Mouse (Mus musculus): ENCODE measurements around the gene Sptbn1. TPM values are rescaled to one million over a fixed set of nuclear protein-coding genes. Genes with fewer than 3 reads are reported as not detected.

The Sptbn1 gene
- polyA plus RNA-seq, 1 experiment: 174 TPM

DNA sequence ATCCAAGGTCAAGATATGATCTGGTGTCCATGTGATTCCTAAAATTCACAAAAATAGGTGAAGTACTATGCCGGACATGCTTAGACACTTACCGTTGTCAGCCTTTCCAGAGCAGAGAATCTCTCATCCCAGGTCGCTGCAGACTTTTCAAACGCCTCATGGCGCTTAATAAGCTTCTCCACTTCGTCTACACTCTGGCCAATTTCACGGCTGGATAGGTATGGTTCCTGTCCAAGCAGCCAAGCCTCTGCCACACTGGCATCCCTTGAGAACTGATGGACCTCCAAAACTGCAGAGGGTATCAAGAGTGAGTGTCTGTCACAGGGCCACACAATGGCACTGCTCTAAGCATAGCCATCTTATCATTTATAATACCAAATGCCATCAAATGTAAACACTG is 157.3 kb downstream of the Sptbn1 start:
- DNase-seq (ENCODE audit: low read depth): no peak
- TF ChIP-seq CTCF (IDR thresholded peaks at IDR 0.05; ENCODE audit: borderline replicate concordance, extremely low read depth, insufficient read depth, insufficient read length) (no peak), POLR2A (IDR thresholded peaks at IDR 0.05; ENCODE audit: borderline replicate concordance, extremely low read depth, insufficient read depth, insufficient read length, poor library complexity, severe bottlenecking) (no peak)

DNA sequence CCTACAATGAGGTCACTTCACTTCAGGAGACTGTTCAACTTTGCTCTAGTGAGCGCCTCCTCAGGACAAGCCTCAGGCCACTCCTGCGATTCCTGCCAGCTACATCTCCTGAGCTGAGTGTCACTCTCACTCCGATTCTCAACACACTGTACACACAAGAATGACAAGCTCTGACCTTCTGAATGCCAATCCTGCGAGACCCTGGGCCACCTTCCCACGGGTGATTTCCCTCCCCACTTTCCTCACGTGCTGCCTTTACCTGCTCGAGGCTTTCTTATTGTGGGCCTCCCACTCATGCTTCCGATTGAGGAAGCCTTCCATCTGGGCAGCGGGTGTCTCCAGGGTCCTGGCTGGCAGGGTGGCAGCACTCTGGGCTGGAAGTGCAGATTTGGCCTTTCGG is 163.8 kb downstream of the Sptbn1 start:
- no peak for DNase-seq (ENCODE audit: low read depth)
- TF ChIP-seq POLR2A (IDR thresholded peaks at IDR 0.05; ENCODE audit: borderline replicate concordance, extremely low read depth, insufficient read depth, insufficient read length, poor library complexity, severe bottlenecking) (no peak), CTCF (IDR thresholded peaks at IDR 0.05; ENCODE audit: borderline replicate concordance, extremely low read depth, insufficient read depth, insufficient read length) (no peak)

DNA sequence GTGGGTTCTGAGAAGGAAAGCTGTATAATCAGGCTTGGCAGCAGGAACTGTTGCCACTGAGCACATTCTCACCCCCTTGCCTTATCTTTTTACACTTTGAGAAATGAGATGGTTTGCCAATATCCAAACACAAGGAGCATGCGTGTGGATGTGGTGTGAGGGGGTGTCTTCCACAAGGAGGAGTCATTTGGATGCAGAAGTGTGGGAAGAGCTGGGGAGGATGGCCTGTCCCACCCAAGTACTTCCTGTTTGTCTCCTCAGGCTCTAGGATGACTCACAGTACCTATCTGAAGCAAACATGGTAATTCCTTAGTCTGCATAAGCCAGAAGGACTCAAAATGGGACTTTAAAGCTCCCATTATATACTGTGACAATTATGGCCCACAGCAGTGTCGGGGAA is 165.4 kb downstream of the Sptbn1 start:
- DNase-seq (ENCODE audit: low read depth): no peak

DNA sequence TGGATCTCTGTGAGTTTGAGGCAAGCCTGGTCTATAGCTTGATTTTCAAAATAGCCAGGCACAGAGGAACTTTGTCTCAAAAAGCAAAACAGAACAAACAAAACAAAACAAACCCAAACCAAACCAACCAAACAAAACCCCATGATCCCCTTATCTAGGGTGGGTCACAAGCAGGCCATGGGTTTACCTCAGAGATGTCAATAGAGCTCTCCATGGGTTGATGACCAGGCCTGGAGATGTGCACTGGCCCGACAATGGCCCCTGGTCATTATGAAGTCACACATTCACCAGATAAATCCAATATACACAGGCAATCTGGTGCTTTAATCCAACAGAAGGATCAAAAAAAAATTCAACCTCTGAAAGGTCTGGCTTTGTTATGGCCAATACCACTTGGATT is 166.2 kb downstream of the Sptbn1 start:
- no peak for TF ChIP-seq CTCF (IDR thresholded peaks at IDR 0.05; ENCODE audit: borderline replicate concordance, extremely low read depth, insufficient read depth, insufficient read length)
- TF ChIP-seq POLR2A (IDR thresholded peaks at IDR 0.05; ENCODE audit: borderline replicate concordance, extremely low read depth, insufficient read depth, insufficient read length, poor library complexity, severe bottlenecking): no peak
- DNase-seq (ENCODE audit: low read depth): no peak

More for the DNA sequence above, 165.4 kb downstream of the Sptbn1 start:
- no peak for TF ChIP-seq POLR2A (IDR thresholded peaks at IDR 0.05; ENCODE audit: borderline replicate concordance, extremely low read depth, insufficient read depth, insufficient read length, poor library complexity, severe bottlenecking)
- TF ChIP-seq CTCF (IDR thresholded peaks at IDR 0.05; ENCODE audit: borderline replicate concordance, extremely low read depth, insufficient read depth, insufficient read length): no peak

- no peak for TF ChIP-seq POLR2A (IDR thresholded peaks at IDR 0.05; ENCODE audit: borderline replicate concordance, extremely low read depth, insufficient read depth, insufficient read length, poor library complexity, severe bottlenecking)
- TF ChIP-seq CTCF (IDR thresholded peaks at IDR 0.05; ENCODE audit: borderline replicate concordance, extremely low read depth, insufficient read depth, insufficient read length): no peak
- no peak for DNase-seq (ENCODE audit: low read depth)
These were observed 166.8 kb downstream of the Sptbn1 start for GRCm38 (mm10) chr11:30101162-30101561.

DNA sequence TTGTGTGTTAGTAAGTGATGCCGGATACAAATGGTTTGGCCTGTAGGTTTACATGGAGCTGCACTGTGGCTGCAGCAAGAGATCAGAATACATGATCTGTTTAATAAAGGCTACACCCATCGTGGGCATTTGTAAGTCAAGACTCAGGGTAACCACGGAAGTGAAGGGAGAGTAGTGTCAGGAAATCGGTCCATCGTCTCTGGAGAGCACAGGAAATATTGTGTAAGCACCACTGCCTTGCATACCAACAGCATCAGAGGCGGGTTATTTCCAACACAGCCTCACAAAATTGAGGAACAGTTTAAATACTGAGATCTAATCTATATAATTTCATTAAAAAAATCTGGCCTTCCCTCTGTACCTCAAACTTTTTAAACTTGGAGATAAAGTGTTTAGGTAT is 168.1 kb downstream of the Sptbn1 start:
- no peak for TF ChIP-seq POLR2A (IDR thresholded peaks at IDR 0.05; ENCODE audit: borderline replicate concordance, extremely low read depth, insufficient read depth, insufficient read length, poor library complexity, severe bottlenecking)
- TF ChIP-seq CTCF (IDR thresholded peaks at IDR 0.05; ENCODE audit: borderline replicate concordance, extremely low read depth, insufficient read depth, insufficient read length): no peak

DNA sequence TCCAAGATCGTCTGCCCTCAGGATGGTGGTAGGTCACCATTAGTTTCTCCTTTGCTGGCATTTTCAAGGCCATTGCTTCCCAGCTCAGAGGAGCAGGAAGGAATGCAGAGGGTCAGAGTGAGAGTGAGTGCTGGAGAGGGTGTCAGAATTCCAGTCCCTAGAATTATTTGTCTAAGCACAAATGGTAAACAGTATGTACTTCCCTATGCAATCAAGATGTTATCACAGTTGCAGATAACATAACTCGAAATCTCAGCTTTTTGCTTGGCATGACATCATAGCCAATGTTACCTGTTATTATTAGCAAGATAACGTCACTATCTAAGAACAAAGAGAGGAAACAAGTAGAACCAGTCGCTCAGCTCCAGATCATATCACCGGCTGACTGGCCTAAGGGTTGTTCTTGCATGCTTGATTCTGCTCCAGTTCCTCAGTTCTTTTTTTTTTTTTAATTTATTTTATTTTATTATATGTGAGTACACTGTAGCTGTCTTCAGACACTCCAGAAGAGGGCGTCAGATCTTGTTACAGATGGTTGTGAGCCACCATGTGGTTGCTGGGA is 172.7 kb downstream of the Sptbn1 start:
- TF ChIP-seq CTCF (IDR thresholded peaks at IDR 0.05; ENCODE audit: borderline replicate concordance, extremely low read depth, insufficient read depth, insufficient read length) (no peak), POLR2A (IDR thresholded peaks at IDR 0.05; ENCODE audit: borderline replicate concordance, extremely low read depth, insufficient read depth, insufficient read length, poor library complexity, severe bottlenecking) (no peak)
- DNase-seq (ENCODE audit: low read depth): no peak

More for the DNA sequence above, 168.1 kb downstream of the Sptbn1 start:
- DNase-seq (ENCODE audit: low read depth): no peak

DNA sequence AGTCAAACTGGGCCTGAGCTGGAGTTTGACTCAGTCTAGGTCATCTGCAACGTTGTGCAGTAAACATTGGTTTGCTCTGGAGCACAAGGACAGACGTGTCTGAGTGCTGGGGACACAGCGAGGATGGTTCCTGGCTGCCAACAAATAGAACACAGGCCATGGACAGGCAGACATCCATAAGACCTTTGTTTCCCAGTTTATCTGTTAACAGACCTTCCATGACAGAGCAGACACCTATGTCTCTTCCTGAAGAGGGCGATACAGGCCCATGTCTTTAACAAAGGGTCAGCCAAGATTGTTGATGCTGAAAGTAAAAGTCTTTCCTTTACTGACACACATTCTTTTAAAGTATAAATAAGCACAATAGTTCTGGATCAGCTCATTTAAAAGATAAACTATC is 176.1 kb downstream of the Sptbn1 start:
- DNase-seq (ENCODE audit: low read depth): peak; percentile 28
- TF ChIP-seq POLR2A (IDR thresholded peaks at IDR 0.05; ENCODE audit: borderline replicate concordance, extremely low read depth, insufficient read depth, insufficient read length, poor library complexity, severe bottlenecking) (no peak), CTCF (IDR thresholded peaks at IDR 0.05; ENCODE audit: borderline replicate concordance, extremely low read depth, insufficient read depth, insufficient read length) (peak; percentile 21; the same call in 1 of the 2 replicates)

DNA sequence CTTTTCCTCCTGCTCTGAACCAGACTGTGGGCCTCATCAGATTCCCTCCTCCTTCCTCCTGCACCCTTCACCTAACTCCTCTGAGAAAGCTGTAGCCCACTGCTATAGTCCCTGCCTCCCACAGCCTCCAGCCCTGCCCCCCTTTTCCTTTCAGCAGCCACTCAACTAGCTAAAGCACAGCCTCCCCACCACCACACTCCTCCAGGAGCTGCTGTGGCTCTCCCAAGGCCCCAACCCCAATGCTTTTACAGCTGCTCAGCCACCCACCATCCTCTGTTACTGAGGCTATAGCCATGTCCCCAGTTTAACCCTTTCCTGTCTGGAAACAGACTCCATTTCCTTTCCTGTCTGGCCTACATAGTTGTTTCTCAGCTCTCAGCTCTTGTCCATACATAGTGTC is 182.9 kb downstream of the Sptbn1 start:
- TF ChIP-seq POLR2A (IDR thresholded peaks at IDR 0.05; ENCODE audit: borderline replicate concordance, extremely low read depth, insufficient read depth, insufficient read length, poor library complexity, severe bottlenecking): no peak
- TF ChIP-seq CTCF (IDR thresholded peaks at IDR 0.05; ENCODE audit: borderline replicate concordance, extremely low read depth, insufficient read depth, insufficient read length): no peak
- no peak for DNase-seq (ENCODE audit: low read depth)

- DNase-seq (ENCODE audit: low read depth): peak; percentile 18
These were observed 210.7 kb downstream of the Sptbn1 start for GRCm38 (mm10) chr11:30057299-30057698.

More at GRCm38 (mm10) chr11:30057299-30057698, 210.7 kb downstream of the Sptbn1 start:
- no peak for TF ChIP-seq POLR2A (IDR thresholded peaks at IDR 0.05; ENCODE audit: borderline replicate concordance, extremely low read depth, insufficient read depth, insufficient read length, poor library complexity, severe bottlenecking)
- TF ChIP-seq CTCF (IDR thresholded peaks at IDR 0.05; ENCODE audit: borderline replicate concordance, extremely low read depth, insufficient read depth, insufficient read length): peak; percentile 34; the same call in 1 of the 2 replicates

Other genes starting within 250 kb of the Sptbn1 start
- 11.5 and 17.1 TPM in 2 replicates for gene Eml6, start 242.1 kb downstream of the Sptbn1 start, polyA plus RNA-seq (2012; rRNA removed)
- gene 4930505A04Rik, start 203.7 kb upstream of the Sptbn1 start, polyA plus RNA-seq (2012; rRNA removed): 0.13 and 0.19 TPM in 2 replicates